Mouse (Mus musculus): ENCODE results near the gene Itga10.

GRCm38 (mm10) chr3:96662731-96663316 is 17.4 kb downstream of the Itga10 start:
- TF ChIP-seq CTCF (IDR thresholded peaks at IDR 0.05; ENCODE audit: extremely low read depth, insufficient read depth, insufficient read length, insufficient replicate concordance) (no peak), POLR2A (IDR thresholded peaks at IDR 0.05; ENCODE audit: low read depth, low read length) (no peak)
